Mouse (Mus musculus) retina, adult 2 months (tissue): ENCODE results near the gene Dop1b.

ENCODE experiments used
- DNase-seq: peaks from one replicate; pipeline ENCODE4 v3.0.0-alpha.2; 2012; ENCODE audit warnings: low read depth, low spot score

Dop1b gene

GRCm38 (mm10) chr16:93712966-93713365, 1.3 kb downstream of the Dop1b start:
- no peak for DNase-seq

GRCm38 (mm10) chr16:93714426-93714825, 2.7 kb downstream of the Dop1b start:
- DNase-seq: no peak

DNA sequence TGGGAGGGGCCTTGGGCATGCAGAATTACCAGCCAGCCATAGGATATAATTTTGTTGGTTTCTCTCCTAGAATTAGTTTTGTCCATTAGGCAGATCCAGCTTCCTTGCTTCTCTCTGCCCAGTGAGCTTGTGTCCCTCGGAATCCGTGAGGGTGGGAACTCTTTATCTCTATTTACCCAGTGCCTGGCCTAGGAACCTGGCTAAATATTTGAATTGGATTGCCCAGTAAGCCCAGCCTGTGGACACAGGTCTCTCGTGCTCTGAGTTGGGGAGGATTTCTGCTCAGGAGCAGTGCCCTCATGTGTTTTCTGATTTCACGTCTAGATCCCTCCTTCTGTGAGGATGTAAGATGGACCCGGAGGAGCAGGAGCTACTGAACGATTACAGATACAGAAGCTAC, 4.1 kb downstream of the Dop1b start:
- no peak for DNase-seq

GRCm38 (mm10) chr16:93717299-93717703, 5.6 kb downstream of the Dop1b start:
- DNase-seq: peak; percentile 23

DNA sequence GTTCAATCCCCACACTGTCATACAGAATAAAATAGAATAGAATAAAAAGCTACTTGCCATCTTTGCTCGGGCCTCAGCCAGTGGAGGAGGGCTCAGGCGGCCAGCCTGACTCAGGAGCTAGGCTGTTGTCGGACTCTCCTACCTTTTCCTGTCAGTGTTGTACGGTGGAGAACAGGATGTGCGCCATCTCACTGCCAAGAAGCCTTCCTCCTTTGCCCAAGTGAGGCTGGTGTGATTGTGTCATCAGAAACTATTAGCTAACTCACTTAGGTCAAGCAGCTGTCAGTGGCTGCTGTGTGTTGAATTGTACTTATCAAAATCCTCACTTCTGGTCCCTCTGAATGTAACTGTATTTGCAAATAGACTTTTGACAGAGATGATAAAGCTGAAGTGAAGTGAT, 10.1 kb downstream of the Dop1b start:
- DNase-seq: no peak

DNA sequence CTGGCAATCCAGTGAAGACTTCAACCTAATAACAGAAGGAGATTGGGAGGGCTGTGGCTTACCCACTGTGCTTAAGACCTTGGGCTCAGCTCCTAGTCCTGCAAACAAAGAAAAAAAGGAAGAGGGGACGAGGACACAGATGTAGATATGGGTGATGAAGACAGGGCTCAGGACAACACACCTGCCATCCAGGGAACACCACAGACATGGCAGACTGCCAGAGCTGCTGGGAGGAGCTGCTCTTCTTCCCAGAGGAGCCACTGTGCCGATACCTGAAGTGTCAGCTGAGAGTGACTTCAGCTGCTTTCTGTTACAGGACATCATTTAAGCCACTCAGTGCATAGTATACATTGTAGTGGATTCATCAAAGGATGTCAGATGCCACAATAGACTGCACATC, 10.8 kb downstream of the Dop1b start:
- no peak for DNase-seq

DNA sequence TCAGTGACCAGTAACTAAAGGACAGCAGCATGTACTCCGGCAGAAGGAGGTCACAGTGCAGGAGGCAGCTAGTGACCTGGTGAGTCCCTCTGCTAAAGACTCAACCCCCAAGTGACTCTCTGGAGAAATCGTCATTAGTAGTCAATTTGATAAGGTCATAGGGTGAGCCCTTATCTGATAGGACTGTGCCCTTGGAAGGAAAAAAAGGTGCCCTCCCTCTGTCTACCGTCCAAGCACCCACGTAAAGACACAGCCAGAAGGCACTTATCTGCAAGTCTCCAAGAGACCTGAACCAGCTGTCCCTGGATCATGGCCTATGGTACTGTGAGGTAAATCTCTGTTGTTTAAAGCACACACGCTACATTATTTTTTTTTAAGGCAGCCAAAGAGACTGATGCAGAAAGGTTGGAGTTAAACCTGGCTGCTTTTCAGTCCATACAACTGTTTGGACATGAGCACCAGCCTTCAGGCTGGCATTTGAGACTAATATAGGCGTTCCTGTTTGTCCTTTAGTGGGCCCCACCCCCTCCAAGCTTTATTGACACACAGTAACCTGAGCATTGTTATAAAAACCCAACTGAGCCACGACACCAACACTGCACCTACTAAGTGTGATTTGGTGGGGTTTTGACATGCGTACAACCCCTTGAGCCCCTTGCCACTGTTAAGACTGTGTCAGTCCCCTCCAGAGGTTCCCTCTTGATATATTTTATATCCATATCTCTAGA, 13.9 kb downstream of the Dop1b start:
- no peak for DNase-seq

GRCm38 (mm10) chr16:93726186-93726585, 14.5 kb downstream of the Dop1b start:
- DNase-seq: no peak

DNA sequence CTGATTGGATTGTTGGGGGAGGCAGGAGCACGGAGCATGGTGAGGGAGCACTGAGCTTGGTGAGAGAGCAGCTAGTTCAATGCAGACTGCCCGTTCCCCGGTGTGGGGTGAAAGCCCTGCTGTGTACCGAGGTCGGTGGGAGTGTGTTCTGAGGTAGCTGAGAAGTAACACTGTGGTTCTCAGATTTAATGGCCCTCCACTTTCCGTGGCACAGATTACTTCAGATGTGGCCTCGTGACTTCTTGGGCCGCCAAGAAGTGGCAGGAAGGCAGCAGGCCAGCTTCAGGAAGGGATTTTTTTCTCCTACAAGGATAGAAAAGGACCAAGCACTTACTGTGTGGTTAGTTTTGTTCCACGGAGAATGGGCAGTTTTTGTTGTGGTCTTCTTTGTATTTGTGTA, 17.0 kb downstream of the Dop1b start:
- DNase-seq: no peak

DNA sequence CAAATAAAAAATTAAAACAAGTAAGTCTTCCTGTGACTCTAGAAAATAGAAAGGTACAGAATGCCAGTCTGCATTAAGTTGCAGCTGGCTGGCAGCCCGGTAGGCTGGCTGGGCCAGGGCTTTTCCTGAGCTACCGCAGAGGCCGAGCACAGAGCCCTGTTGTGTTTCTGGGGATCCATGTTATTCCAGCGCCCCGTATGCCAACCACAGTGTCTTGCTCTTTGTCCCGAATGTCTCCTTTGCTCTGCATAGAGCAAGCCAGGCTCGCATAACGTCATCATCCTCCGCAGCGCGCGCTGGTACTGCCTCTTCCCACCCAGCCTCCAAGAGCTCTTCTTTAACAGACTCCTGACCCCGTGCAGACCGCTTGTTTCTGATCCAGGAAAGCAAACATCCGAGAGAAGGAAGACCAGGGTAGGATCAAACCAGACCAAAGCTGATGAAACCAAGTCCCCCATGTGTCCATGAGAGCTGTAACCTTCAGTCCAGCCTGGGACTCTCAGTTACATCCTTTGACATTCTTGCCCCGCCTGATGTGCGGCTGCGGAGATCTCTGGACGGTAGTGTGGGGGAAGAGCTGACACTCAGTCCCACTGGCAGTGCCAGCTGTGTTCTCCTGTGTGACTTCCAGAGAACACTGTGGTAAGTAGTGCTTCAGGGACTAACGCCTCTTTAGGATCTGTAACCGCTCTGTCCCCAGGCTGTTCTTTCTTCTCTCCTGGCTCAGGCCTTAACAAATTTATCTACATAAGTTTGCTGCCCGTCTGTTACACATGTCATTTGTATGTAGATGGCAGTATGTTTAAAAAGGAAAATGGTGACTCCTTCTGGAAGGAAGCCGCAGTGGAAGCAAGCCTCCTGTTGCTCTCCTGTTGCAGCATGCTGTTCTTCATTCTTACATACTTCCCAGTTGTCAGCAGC, 18.4 kb downstream of the Dop1b start:
- no peak for DNase-seq

- DNase-seq: no peak
Measured at GRCm38 (mm10) chr16:93731310-93731709, 19.6 kb downstream of the Dop1b start.

DNA sequence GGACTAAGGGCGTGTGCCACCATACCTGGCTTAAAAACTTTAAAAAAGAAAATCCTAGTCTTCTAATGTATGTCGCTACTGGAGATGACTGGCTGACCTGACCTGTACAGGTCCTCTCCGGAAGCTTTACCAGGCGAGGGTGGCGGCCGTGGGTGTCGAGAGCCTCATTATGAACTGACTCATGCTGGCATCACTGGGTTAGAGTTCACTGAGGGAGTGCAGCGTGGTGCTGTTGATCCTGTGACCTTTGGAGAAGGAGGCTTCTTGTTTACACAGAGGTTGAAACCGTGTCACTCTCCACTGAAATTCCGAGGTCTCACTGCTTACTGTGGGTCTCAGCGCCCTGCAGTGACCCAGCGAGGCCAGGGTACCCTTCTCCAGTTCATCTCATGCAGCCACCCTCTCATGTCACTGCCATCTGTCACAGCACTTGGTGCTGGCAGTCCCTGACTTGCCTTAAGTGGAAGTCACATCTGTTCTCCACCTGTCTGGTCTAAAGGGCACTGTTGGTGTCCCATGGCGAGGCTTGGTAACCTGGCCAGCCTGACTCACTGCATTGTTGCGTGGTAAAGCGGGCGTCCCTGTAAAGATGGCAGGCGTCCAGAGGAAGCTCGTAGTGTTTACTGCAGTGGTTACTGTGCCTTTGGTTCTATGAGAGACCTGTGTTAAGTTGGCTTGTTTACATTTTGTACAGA, 21.3 kb downstream of the Dop1b start:
- DNase-seq: no peak

- no peak for DNase-seq
Measured at GRCm38 (mm10) chr16:93739251-93739650, 27.5 kb downstream of the Dop1b start.

DNA sequence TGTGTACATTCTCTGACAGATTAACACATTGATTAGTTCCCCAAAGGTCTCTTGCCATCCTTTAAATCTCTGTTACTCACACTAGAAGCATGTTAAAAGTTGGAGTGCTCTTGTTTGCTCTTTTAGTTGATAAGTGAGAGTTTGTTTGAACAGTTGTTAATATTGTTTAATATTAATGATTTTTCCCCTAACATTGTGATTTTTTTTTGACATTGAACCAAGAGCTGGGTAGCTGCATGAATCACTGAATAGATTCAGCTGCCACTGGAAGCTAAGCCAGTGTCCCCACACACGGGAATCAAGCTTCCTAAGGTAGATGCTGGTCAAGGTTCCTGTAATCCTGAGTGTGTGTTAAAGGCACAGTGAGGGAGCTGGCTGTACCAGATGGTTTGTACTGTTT, 31.2 kb downstream of the Dop1b start:
- DNase-seq: no peak

GRCm38 (mm10) chr16:93744049-93744490, 32.4 kb downstream of the Dop1b start:
- DNase-seq: no peak

DNA sequence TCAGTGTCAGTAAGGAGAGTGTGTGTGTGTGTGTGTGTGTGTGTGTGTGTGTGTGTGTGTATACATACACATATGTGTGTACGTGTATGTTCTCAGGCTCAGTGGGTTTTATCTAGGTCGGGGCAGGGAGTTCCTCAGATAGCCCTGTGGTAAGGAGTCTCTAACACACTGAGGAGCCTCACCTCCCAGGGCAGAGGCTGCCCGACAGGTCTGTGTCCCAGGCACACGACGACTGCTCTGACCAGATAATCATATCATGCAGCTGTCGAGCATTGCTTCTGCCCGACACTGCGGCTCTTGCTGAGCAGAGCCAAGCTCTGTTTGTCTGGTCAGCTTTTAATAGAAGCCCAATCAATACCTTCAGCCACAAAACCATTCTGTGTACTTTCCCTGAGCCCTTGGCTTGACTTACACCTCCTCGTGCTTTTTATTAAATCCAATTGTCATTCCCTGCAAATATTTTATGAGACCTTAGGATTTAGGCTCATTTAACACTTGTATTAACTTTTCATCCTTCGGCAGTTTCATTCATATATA, 33.2 kb downstream of the Dop1b start:
- no peak for DNase-seq

DNA sequence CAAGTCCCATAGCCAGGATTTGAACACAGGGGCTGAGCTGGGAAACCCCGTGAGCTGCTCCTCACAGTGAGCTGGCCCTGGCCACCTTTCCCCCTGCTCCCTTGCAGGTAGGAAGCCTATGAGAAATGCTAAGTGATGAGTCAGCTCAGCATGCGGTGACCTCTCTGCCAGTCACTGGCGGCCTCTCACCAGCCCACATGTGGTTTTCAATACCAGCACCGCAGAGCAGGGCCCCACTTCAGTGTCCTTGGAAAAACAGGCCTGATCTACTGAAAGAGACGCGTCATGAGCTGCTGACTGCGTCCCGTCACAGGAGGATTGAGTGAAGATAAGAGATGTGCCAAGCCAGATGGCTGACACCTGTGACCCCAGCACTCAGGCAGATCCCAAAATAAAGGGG, 34.7 kb downstream of the Dop1b start:
- DNase-seq: no peak

- no peak for DNase-seq
Measured at GRCm38 (mm10) chr16:93746957-93747356, 35.3 kb downstream of the Dop1b start.

DNA sequence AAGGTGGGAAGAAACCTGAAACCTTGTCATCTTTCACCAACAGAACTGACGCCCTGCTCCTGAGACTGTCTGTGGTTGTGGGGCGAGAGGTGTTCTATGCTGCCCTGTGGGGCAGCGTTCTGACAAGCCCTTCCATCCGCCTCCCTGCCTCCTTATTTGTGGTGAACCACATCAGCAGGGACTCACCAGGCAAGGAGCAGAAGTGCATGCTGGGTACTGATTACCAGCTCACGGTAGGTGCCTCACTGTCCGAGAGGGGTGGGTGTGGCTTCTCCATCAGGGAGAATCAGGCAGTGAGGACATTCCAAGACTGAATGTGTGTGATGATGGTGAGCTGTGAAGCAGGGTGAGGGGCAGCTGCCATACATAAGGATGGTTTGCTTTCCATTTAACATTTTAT, 35.7 kb downstream of the Dop1b start:
- DNase-seq: no peak

GRCm38 (mm10) chr16:93749147-93749910, 37.6 kb downstream of the Dop1b start:
- no peak for DNase-seq

DNA sequence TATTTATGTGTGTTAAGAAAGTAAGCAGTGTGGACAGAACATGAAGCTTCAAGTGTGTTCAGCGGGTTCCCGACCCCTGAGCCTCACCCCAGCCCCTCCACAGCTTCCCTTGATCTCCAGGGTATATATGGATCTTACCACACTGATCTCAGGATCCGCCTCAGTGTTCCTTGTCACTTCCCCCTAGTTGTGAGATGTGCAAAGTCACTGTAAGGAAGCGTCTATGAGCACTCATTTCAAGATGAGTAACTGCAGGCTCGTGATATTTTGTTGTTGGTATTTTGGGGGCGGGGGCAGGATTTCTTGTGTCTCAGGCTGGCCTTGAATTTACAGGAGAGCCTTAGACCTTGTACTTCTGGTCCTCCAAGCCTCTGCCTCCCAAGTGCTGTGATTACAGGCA, 38.8 kb downstream of the Dop1b start:
- no peak for DNase-seq
